15 mouse cellular contexts compared by ENCODE assay signal in the genomic region with DNA sequence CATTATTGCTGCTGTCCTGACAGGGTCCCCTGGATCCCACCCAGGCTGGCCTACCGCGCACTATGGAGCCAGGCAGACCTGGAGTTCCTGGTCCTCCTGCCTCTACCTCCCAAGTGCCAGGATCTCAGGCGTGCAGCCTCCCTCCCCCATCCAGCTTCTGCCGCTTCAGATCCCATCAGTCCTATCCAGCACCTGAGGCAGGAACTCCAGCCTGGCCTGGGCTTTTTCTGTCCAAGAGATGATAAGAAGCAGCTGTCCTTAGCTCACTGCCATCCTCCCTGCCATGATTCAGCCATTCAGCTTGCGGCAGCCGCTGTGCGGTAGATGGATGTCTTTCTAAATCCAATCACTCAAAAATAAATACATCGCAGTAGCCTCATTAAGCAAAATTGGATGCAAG. TPM values are rescaled to one million over a fixed set of nuclear protein-coding genes. Genes with fewer than 3 reads are reported as not detected.
A peak's percentile ranks its signal among the peaks of the same experiment; 100 is the strongest.
DNase-seq lines count a peak whose midpoint lies in the region; ATAC-seq lines count a peak whose summit lies in the region.
"Had no signal": no experiment of that assay in that cellular context is flagged by ENCODE, and none has a peak within 500 bp of the region (broad histone marks: within the 10 kb centered on the region; RNA-seq: fewer than 3 reads in every experiment).

No protein-coding gene starts in this region.

- H3K4me2 ChIP-seq in hindbrain, embryonic 13.5 days: no peak overlapping the region
- no peak overlapping the region for H3K4me2 ChIP-seq in neural tube, embryonic 14.5 days (ENCODE audit: low read depth, low read length)
- H3K4me2 ChIP-seq in heart, embryonic 12.5 days: no peak overlapping the region

- no peaks in the 10 kb centered on the region for H3K9me3 ChIP-seq in hindbrain, embryonic 13.5 days
- no peaks in the 10 kb centered on the region for H3K9me3 ChIP-seq in neural tube, embryonic 14.5 days (ENCODE audit: control insufficient read depth, low read length)
- H3K9me3 ChIP-seq in heart, embryonic 12.5 days (replicated peaks): no peaks in the 10 kb centered on the region
- H3K9me3 ChIP-seq: forebrain, embryonic 10.5 days; limb, embryonic 12.5 days had no signal

- WGBS in hindbrain, embryonic 13.5 days: 46% methylated on average over 8 of the region's 8 CpGs
- WGBS in neural tube, embryonic 14.5 days: 63% methylated on average over 8 of the region's 8 CpGs
- 48% methylated on average over 8 of the region's 8 CpGs for WGBS in heart, embryonic 12.5 days

- peak; percentile 46; the same call in 1 of the 2 replicates for ATAC-seq in hindbrain, embryonic 13.5 days (ENCODE audit: low FRiP score)
- ATAC-seq in neural tube, embryonic 14.5 days (ENCODE audit: low read depth): no peak
- ATAC-seq in heart, embryonic 12.5 days (ENCODE audit: insufficient number of reproducible peaks, low FRiP score): no peak
- ATAC-seq: liver, postnatal 0 days had no signal

- no peaks in the 10 kb centered on the region for H3K27me3 ChIP-seq in hindbrain, embryonic 13.5 days
- no peaks in the 10 kb centered on the region for H3K27me3 ChIP-seq in neural tube, embryonic 14.5 days (ENCODE audit: control insufficient read depth, insufficient read depth, low read length)
- peaks cover 5% of the 10 kb centered on the region; the same call in 1 of the 2 replicates for H3K27me3 ChIP-seq in heart, embryonic 12.5 days (replicated peaks)

- H3K36me3 ChIP-seq in hindbrain, embryonic 13.5 days: no peaks in the 10 kb centered on the region
- H3K36me3 ChIP-seq in neural tube, embryonic 14.5 days (ENCODE audit: control insufficient read depth, insufficient read depth, low read length): no peaks in the 10 kb centered on the region
- H3K36me3 ChIP-seq in heart, embryonic 12.5 days: no peaks in the 10 kb centered on the region
- H3K36me3 ChIP-seq: forebrain, embryonic 10.5 days; limb, embryonic 12.5 days had no signal

- DNase-seq in adrenal gland, postnatal 14 days: peak; percentile 5
- no peak for DNase-seq in adrenal gland, postnatal 25 days
- DNase-seq in layer of hippocampus, postnatal 10 days (ENCODE audit: low spot score in 2 of 2): peak; percentile 23 to 39
- DNase-seq in layer of hippocampus, adult 9-11 months: no peak
- no peak for DNase-seq in spleen, postnatal 10 days (ENCODE audit: low spot score in 2 of 2)
- DNase-seq: gastrocnemius, postnatal 36 days; kidney, adult 2 months; liver, postnatal 0 days; thymus, adult 18-20 months had no signal

- H3K4me3 ChIP-seq in hindbrain, embryonic 13.5 days: no peak overlapping the region
- H3K4me3 ChIP-seq in neural tube, embryonic 14.5 days (ENCODE audit: low read depth, low read length): no peak overlapping the region
- no peak overlapping the region for H3K4me3 ChIP-seq in heart, embryonic 12.5 days
- H3K4me3 ChIP-seq: forebrain, embryonic 10.5 days; limb, embryonic 12.5 days had no signal

- peak overlapping the region; percentile 70; the same call in 1 of the 2 replicates for H3K27ac ChIP-seq in hindbrain, embryonic 13.5 days
- 0 out of 2 replicates have a peak overlapping the region, but pooled peaks have one; percentile 7 for H3K27ac ChIP-seq in neural tube, embryonic 14.5 days (ENCODE audit: low read depth, low read length)
- no peak overlapping the region for H3K27ac ChIP-seq in heart, embryonic 12.5 days (ENCODE audit: poor library complexity, severe bottlenecking)
- H3K27ac ChIP-seq: forebrain, embryonic 10.5 days; limb, embryonic 12.5 days had no signal

- peak overlapping the region; percentile 49 for H3K9ac ChIP-seq in hindbrain, embryonic 13.5 days
- H3K9ac ChIP-seq in neural tube, embryonic 14.5 days (replicated peaks; ENCODE audit: low read depth, low read length): no peak overlapping the region; the same call in 1 of the 2 replicates
- H3K9ac ChIP-seq in heart, embryonic 12.5 days: no peak overlapping the region
- H3K9ac ChIP-seq: limb, embryonic 12.5 days; liver, postnatal 0 days had no signal

- H3K4me1 ChIP-seq in hindbrain, embryonic 13.5 days (replicated peaks): peaks cover 20% of the 10 kb centered on the region
- 0 out of 2 replicates have a peak, but pooled peaks cover 5% of the 10 kb centered on the region for H3K4me1 ChIP-seq in neural tube, embryonic 14.5 days (ENCODE audit: control insufficient read depth, insufficient read depth, low read length)
- peaks cover 10% of the 10 kb centered on the region for H3K4me1 ChIP-seq in heart, embryonic 12.5 days (replicated peaks)

RNA-seq across cellular contexts. Expression of gene Tomm5, which starts 35.1 kb away (rescaled TPM):
- total RNA-seq in adrenal gland, postnatal 14 days (2021): 117 and 127 TPM in 2 replicates
- 84.1 and 86.5 TPM in 2 replicates for total RNA-seq in adrenal gland, postnatal 25 days (2021)
- total RNA-seq in layer of hippocampus, postnatal 10 days (2021): 10 to 100 TPM; 61.4 to 69.8 TPM
- 159 and 163 TPM in 2 replicates for polyA plus RNA-seq in hindbrain, embryonic 13.5 days (2015; fragmentation: Nextera tagmentation; extraction: Ambion mirVana)
- 161 and 166 TPM in 2 replicates for polyA plus RNA-seq in neural tube, embryonic 14.5 days (2014; fragmentation: Nextera tagmentation; extraction: Ambion mirVana)
- polyA plus RNA-seq in heart, embryonic 12.5 days (2016; fragmentation: Nextera tagmentation; extraction: Ambion mirVana): 207 and 213 TPM in 2 replicates

RNA-seq across cellular contexts. Expression of gene Frmpd1, which starts 41.7 kb away (rescaled TPM):
- total RNA-seq in adrenal gland, postnatal 14 days (2021): 6.2 and 8.4 TPM in 2 replicates
- 3.7 and 7.2 TPM in 2 replicates for total RNA-seq in adrenal gland, postnatal 25 days (2021)
- total RNA-seq in layer of hippocampus, postnatal 10 days (2021): 10 to 100 TPM; 18.4 to 19.5 TPM
- 1.2 and 1.3 TPM in 2 replicates for polyA plus RNA-seq in hindbrain, embryonic 13.5 days (2015; fragmentation: Nextera tagmentation; extraction: Ambion mirVana)
- 2.2 and 2.9 TPM in 2 replicates for polyA plus RNA-seq in neural tube, embryonic 14.5 days (2014; fragmentation: Nextera tagmentation; extraction: Ambion mirVana)
- polyA plus RNA-seq in heart, embryonic 12.5 days (2016; fragmentation: Nextera tagmentation; extraction: Ambion mirVana): 3.3 and 3.5 TPM in 2 replicates
- total RNA-seq: megakaryocyte progenitor cell, adult 5-6 weeks had no signal

RNA-seq across cellular contexts. Expression of gene Fbxo10, which starts 58.6 kb away (rescaled TPM):
- total RNA-seq in adrenal gland, postnatal 14 days (2021): 7.5 and 9.2 TPM in 2 replicates
- 6.9 and 12.5 TPM in 2 replicates for total RNA-seq in adrenal gland, postnatal 25 days (2021)
- total RNA-seq in layer of hippocampus, postnatal 10 days (2021): 10 to 100 TPM; 31.6 to 35.5 TPM
- polyA plus RNA-seq in hindbrain, embryonic 13.5 days (2015; fragmentation: Nextera tagmentation; extraction: Ambion mirVana): 13.6 and 15.9 TPM in 2 replicates
- polyA plus RNA-seq in neural tube, embryonic 14.5 days (2014; fragmentation: Nextera tagmentation; extraction: Ambion mirVana): 12.9 and 14.5 TPM in 2 replicates
- polyA plus RNA-seq in heart, embryonic 12.5 days (2016; fragmentation: Nextera tagmentation; extraction: Ambion mirVana): 17.7 TPM in 2 replicates

Comparison
In these comparisons a context has a peak if more than half of its experiments do, and no peak if none do; other contexts are left out.
1. DNase-seq: peak in adrenal gland, postnatal 14 days (single experiment) and layer of hippocampus, postnatal 10 days (2 of 2); none in adrenal gland, postnatal 25 days (single experiment), layer of hippocampus, adult 9-11 months (single experiment) and spleen, postnatal 10 days (0 of 2).